Mouse (Mus musculus) embryonic facial prominence, embryonic 14.5 days (tissue): Measurements from ENCODE around the gene Rnf10. TPM values are rescaled to one million over a fixed set of nuclear protein-coding genes. Genes with fewer than 3 reads are reported as not detected.
A peak's percentile ranks its signal among the peaks of the same experiment; 100 is the strongest.

Experiments
- ATAC-seq: fragments of 200-750 bp; cut with Nextera tagmentation; 2 replicates; pipeline ENCODE4 v1.8.0; 2017; ENCODE audit warnings: low read depth, moderate number of reproducible peaks, moderate TSS enrichment
- DNase-seq: peaks from one replicate; pipeline ENCODE4 v3.0.0-alpha.2; 2015; ENCODE audit warnings: low spot score
- H3K27ac ChIP-seq: fragments of 300-500 bp; sonication (generic); replicated peaks from 2 replicates; pipeline ENCODE4 v1.5.1; 2014; ENCODE audit warnings: low read depth, mild to moderate bottlenecking, low read length, moderate library complexity
- H3K27me3 ChIP-seq: fragments of 300-500 bp; sonication (generic); replicated peaks from 2 replicates; pipeline ENCODE4 v1.6.1; 2014; ENCODE audit warnings: low read length; ENCODE audit not compliant: control insufficient read depth, insufficient read depth
- H3K36me3 ChIP-seq: fragments of 300-500 bp; sonication (generic); 2 replicates; pipeline ENCODE4 v1.6.1; 2014; ENCODE audit warnings: low read length, mixed read lengths; ENCODE audit not compliant: control insufficient read depth, insufficient read depth
- H3K4me1 ChIP-seq: fragments of 300-500 bp; sonication (generic); 2 replicates; pipeline ENCODE4 v1.6.1; 2014; ENCODE audit warnings: antibody characterized with exemption, low read length; ENCODE audit not compliant: control insufficient read depth, insufficient read depth
- H3K4me2 ChIP-seq: fragments of 300-500 bp; sonication (generic); 2 replicates; pipeline ENCODE4 v1.6.1; 2014; ENCODE audit warnings: low read depth, mild to moderate bottlenecking, low read length, moderate library complexity, mixed read lengths
- H3K4me3 ChIP-seq: fragments of 300-500 bp; sonication (generic); 2 replicates; pipeline ENCODE4 v1.5.1; 2014; ENCODE audit warnings: low read depth, mild to moderate bottlenecking, low read length
- H3K9ac ChIP-seq: fragments of 300-500 bp; sonication (generic); 2 replicates; pipeline ENCODE4 v1.6.1; 2014; ENCODE audit warnings: low read depth, mild to moderate bottlenecking, low read length, moderate library complexity, mixed read lengths
- H3K9me3 ChIP-seq: fragments of 300-500 bp; sonication (generic); 2 replicates; pipeline ENCODE4 v1.6.1; 2016; ENCODE audit warnings: low read length; ENCODE audit not compliant: control insufficient read depth
- WGBS: fragments of 180-500 bp; shearing (Covaris S2); extraction: QIAGEN DNeasy Blood & Tissue Kit; methylation state at CpG from one replicate; pipeline ENCODE4 v1.1.7; 2014; 5-methylcytosine and 5-hydroxymethylcytosine counted together
- polyA plus RNA-seq: library from polyadenylated mRNA; unstranded; fragments of >200 nt; fragmentation: Nextera tagmentation; extraction: Ambion mirVana; gene quantifications from 2 replicates; pipeline ENCODE4 v1.2.1, GENCODE M21; 2014

Gene Rnf10
- polyA plus RNA-seq, 1 experiment from 2014 or later = 77.2 TPM

- Histone ChIP-seq H3K4me3 (peak overlapping the region; percentile 100; the same call in 1 of the 2 replicates), H3K27me3 (no peaks in the 10 kb centered on the region), H3K9me3 (no peaks in the 10 kb centered on the region), H3K36me3 (peaks cover 23% of the 10 kb centered on the region), H3K9ac (0 out of 2 replicates have a peak overlapping the region, but pooled peaks have one; percentile 97), H3K27ac (no peak overlapping the region), H3K4me2 (peak overlapping the region; percentile 88; the same call in 1 of the 2 replicates), H3K4me1 (peaks cover 18% of the 10 kb centered on the region)
- ATAC-seq (no peak), DNase-seq (no peak)
- WGBS = 100% methylated on average over 1 of the region's 1 CpGs
These were observed 2.7 kb downstream of the Rnf10 start for GRCm38 (mm10) chr5:115269969-115270368.

GRCm38 (mm10) chr5:115268266-115268665, 4.4 kb downstream of the Rnf10 start:
- WGBS = 67% methylated on average over 3 of the region's 3 CpGs
- no peaks in the 10 kb centered on the region for H3K27me3 ChIP-seq
- no peak for DNase-seq

GRCm38 (mm10) chr5:115267469-115268045, 5.1 kb downstream of the Rnf10 start:
- no peak for ATAC-seq
- no peaks in the 10 kb centered on the region for H3K27me3 ChIP-seq
- no peak overlapping the region for H3K27ac ChIP-seq
- no peaks in the 10 kb centered on the region for H3K9me3 ChIP-seq
- H3K9ac ChIP-seq = no peak overlapping the region
- DNase-seq = no peak
- peaks cover 35% of the 10 kb centered on the region for H3K36me3 ChIP-seq
- H3K4me2 ChIP-seq = no peak overlapping the region
- no peak overlapping the region for H3K4me3 ChIP-seq
- 80% methylated on average over 3 of the region's 3 CpGs for WGBS
- peaks cover 14% of the 10 kb centered on the region for H3K4me1 ChIP-seq

More at GRCm38 (mm10) chr5:115268266-115268665, 4.4 kb downstream of the Rnf10 start:
- no peak for ATAC-seq
- no peaks in the 10 kb centered on the region for H3K9me3 ChIP-seq
- H3K36me3 ChIP-seq = peaks cover 28% of the 10 kb centered on the region
- peaks cover 16% of the 10 kb centered on the region for H3K4me1 ChIP-seq
- H3K4me2 ChIP-seq = no peak overlapping the region
- H3K4me3 ChIP-seq = no peak overlapping the region
- no peak overlapping the region for H3K9ac ChIP-seq
- H3K27ac ChIP-seq = no peak overlapping the region

- DNase-seq (no peak), ATAC-seq (no peak)
- H3K9ac ChIP-seq = no peak overlapping the region
- H3K36me3 ChIP-seq = peaks cover 35% of the 10 kb centered on the region
- H3K4me1 ChIP-seq = peaks cover 14% of the 10 kb centered on the region
- H3K9me3 ChIP-seq = no peaks in the 10 kb centered on the region
- H3K4me3 ChIP-seq = no peak overlapping the region
- H3K27me3 ChIP-seq = no peaks in the 10 kb centered on the region
- H3K27ac ChIP-seq = no peak overlapping the region
- no peak overlapping the region for H3K4me2 ChIP-seq
- 86% methylated on average over 8 of the region's 8 CpGs for WGBS
These were observed 5.8 kb downstream of the Rnf10 start for GRCm38 (mm10) chr5:115266787-115267468.

GRCm38 (mm10) chr5:115266340-115266739, 6.4 kb downstream of the Rnf10 start:
- Histone ChIP-seq H3K4me1 (peaks cover 14% of the 10 kb centered on the region), H3K4me3 (no peak overlapping the region), H3K27me3 (no peaks in the 10 kb centered on the region), H3K4me2 (no peak overlapping the region), H3K9me3 (no peaks in the 10 kb centered on the region), H3K27ac (no peak overlapping the region), H3K9ac (no peak overlapping the region), H3K36me3 (peaks cover 35% of the 10 kb centered on the region)
- ATAC-seq (no peak), DNase-seq (no peak)
- WGBS = 93% methylated on average over 5 of the region's 5 CpGs

- H3K4me2 ChIP-seq = no peak overlapping the region
- H3K27ac ChIP-seq = no peak overlapping the region
- H3K9me3 ChIP-seq = no peaks in the 10 kb centered on the region
- DNase-seq = no peak
- H3K4me1 ChIP-seq = no peaks in the 10 kb centered on the region
- no peak for ATAC-seq
- H3K36me3 ChIP-seq = peaks cover 51% of the 10 kb centered on the region
- 87% methylated on average over 14 of the region's 14 CpGs for WGBS
- no peak overlapping the region for H3K9ac ChIP-seq
- no peaks in the 10 kb centered on the region for H3K27me3 ChIP-seq
- no peak overlapping the region for H3K4me3 ChIP-seq
These were observed 10.0 kb downstream of the Rnf10 start for GRCm38 (mm10) chr5:115262502-115263291.

GRCm38 (mm10) chr5:115261880-115262279, 10.8 kb downstream of the Rnf10 start:
- no peaks in the 10 kb centered on the region for H3K9me3 ChIP-seq
- H3K4me2 ChIP-seq = no peak overlapping the region
- H3K4me1 ChIP-seq = no peaks in the 10 kb centered on the region
- DNase-seq (no peak), ATAC-seq (no peak)
- H3K27ac ChIP-seq = no peak overlapping the region
- WGBS = 90% methylated on average over 1 of the region's 1 CpGs
- no peak overlapping the region for H3K4me3 ChIP-seq
- H3K9ac ChIP-seq = no peak overlapping the region
- peaks cover 59% of the 10 kb centered on the region for H3K36me3 ChIP-seq
- no peaks in the 10 kb centered on the region for H3K27me3 ChIP-seq

- H3K9ac ChIP-seq = no peak overlapping the region
These were observed 11.6 kb downstream of the Rnf10 start for GRCm38 (mm10) chr5:115261141-115261540.

More at GRCm38 (mm10) chr5:115261141-115261540, 11.6 kb downstream of the Rnf10 start:
- DNase-seq (no peak), ATAC-seq (no peak)
- Histone ChIP-seq H3K9me3 (no peaks in the 10 kb centered on the region), H3K36me3 (peaks cover 59% of the 10 kb centered on the region), H3K4me2 (no peak overlapping the region), H3K4me3 (no peak overlapping the region), H3K27me3 (no peaks in the 10 kb centered on the region), H3K4me1 (no peaks in the 10 kb centered on the region), H3K27ac (no peak overlapping the region)
- WGBS = 85% methylated on average over 8 of the region's 8 CpGs
